ENCODE assay signal across 1 mouse cellular context in the genomic region with DNA sequence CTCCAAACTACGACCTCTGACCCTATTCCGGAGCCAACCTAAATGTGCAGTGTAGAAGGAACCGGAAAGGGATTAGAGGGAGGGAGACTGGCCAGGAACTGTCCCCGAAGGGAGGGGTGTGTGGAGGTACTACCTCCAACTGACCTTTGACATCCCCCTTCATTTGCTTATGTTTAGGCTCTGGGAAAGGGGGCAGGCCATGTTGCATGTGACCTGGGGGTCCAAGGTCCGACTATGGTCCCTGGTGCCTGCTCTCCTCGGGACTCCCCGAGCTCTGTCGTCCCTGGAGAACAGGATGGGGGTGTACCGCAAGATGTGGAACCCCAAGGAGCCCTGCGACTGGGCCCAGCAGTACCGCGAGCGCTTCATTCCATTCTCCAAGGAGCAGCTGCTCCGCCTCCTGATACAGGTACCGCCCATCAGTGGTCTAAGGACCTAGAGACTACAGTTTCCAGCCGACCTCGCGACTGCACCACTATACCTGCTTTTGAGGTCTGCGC.
TF ChIP-seq lines count a peak whose summit lies in the region.

No protein-coding gene starts in this region.

TF ChIP-seq in myocyte, 11 proteins besides CTCF, POLR2A, EP300 and RAD21:
- TF ChIP-seq E2F4 (IDR thresholded peaks at IDR 0.05; ENCODE audit: insufficient read depth): no peak
- TF ChIP-seq USF1 (IDR thresholded peaks at IDR 0.05; ENCODE audit: low read depth): no peak
- TF ChIP-seq SRF (IDR thresholded peaks at IDR 0.05; ENCODE audit: control insufficient read depth, insufficient read length, low read depth): no peak
- TF ChIP-seq POLR2AphosphoS2 (IDR thresholded peaks at IDR 0.05; ENCODE audit: insufficient read length, low read depth): no peak
- peak in 1 of 3 experiments; percentile 19 for TF ChIP-seq MYOG (IDR thresholded peaks at IDR 0.05; ENCODE audit: control insufficient read depth in 1 of 3, insufficient read depth in 1 of 3, insufficient read length in 2 of 3, low read depth in 2 of 3)
